Comparison of ENCODE assay signal across 8 mouse cellular contexts in genomic region chr14:57571155-57572133, GRCm38 (mm10). TPM values are rescaled to one million over a fixed set of nuclear protein-coding genes. Genes with fewer than 3 reads are reported as not detected.
DNase-seq lines count a peak whose midpoint lies in the region; ATAC-seq and TF ChIP-seq lines count a peak whose summit lies in the region.

Gene Eef1akmt1, minus strand, starts transcription at chr14:57571612.

- peak within 1 kb of the TSS; percentile 54 for H3K4me2 ChIP-seq in lung, postnatal 0 days (replicated peaks; ENCODE audit: low read depth, low read length)

- peak; percentile 94 for DNase-seq in MN1 (ENCODE audit: low spot score)
- peak; percentile 96 for DNase-seq in cerebellum, adult 9-10 months
- peak; percentile 96 for DNase-seq in hindbrain, embryonic 10.5 days (ENCODE audit: low spot score)
- DNase-seq in layer of hippocampus, adult 9-11 months, result peak; percentile 95
- DNase-seq in lung, postnatal 0 days (ENCODE audit: low spot score), result peak; percentile 98
- DNase-seq in ovary, postnatal 14 days (ENCODE audit: low spot score), result peak; percentile 96
- DNase-seq in thymus, postnatal 14 days, result peak; percentile 95

- no peaks in the 10 kb centered on the region for H3K27me3 ChIP-seq in hindbrain, embryonic 10.5 days (ENCODE audit: insufficient read depth, poor library complexity, severe bottlenecking)
- H3K27me3 ChIP-seq in lung, postnatal 0 days (replicated peaks; ENCODE audit: insufficient read depth, low read length), result no peaks in the 10 kb centered on the region

- 0 out of 2 replicates have a peak, but pooled peaks cover 3% of the 10 kb centered on the region for H3K9me3 ChIP-seq in hindbrain, embryonic 10.5 days
- H3K9me3 ChIP-seq in lung, postnatal 0 days (ENCODE audit: low read length), result no peaks in the 10 kb centered on the region

- peak; percentile 99 for ATAC-seq in frontal cortex, adult (ENCODE audit: low TSS enrichment)
- ATAC-seq in lung, postnatal 0 days, result peak; percentile 100

- peak within 1 kb of the TSS; percentile 71 for H3K4me3 ChIP-seq in hindbrain, embryonic 10.5 days
- peak within 1 kb of the TSS; percentile 64 for H3K4me3 ChIP-seq in lung, postnatal 0 days (ENCODE audit: low read depth, low read length)

- 11% methylated on average over 35 of the region's 35 CpGs for WGBS in hindbrain, embryonic 10.5 days
- 5% methylated on average over 35 of the region's 35 CpGs for WGBS in lung, postnatal 0 days

- H3K27ac ChIP-seq in hindbrain, embryonic 10.5 days, result peak within 1 kb of the TSS; percentile 90
- peak within 1 kb of the TSS; percentile 78 for H3K27ac ChIP-seq in lung, postnatal 0 days (ENCODE audit: low read length)

- H3K4me1 ChIP-seq in hindbrain, embryonic 10.5 days (replicated peaks), result peaks cover 6% of the 10 kb centered on the region; the same call in 1 of the 2 replicates
- peaks cover 4% of the 10 kb centered on the region; the same call in 1 of the 2 replicates for H3K4me1 ChIP-seq in lung, postnatal 0 days (ENCODE audit: insufficient read depth, low read depth, low read length)

- no peak; the same call in 1 of the 2 replicates for TF ChIP-seq EP300 in lung, postnatal 0 days (IDR thresholded peaks at IDR 0.05)

- peak within 1 kb of the TSS; percentile 45 for H3K9ac ChIP-seq in lung, postnatal 0 days (replicated peaks; ENCODE audit: low read depth)

- H3K36me3 ChIP-seq in hindbrain, embryonic 10.5 days, result peaks cover 12% of the 10 kb centered on the region
- no peaks in the 10 kb centered on the region for H3K36me3 ChIP-seq in lung, postnatal 0 days (ENCODE audit: insufficient read depth, low read length)

- no peak for TF ChIP-seq CTCF in lung, postnatal 0 days (IDR thresholded peaks at IDR 0.05)

RNA-seq across cellular contexts. Expression of gene Eef1akmt1, which starts in this region (rescaled TPM):
- polyA plus RNA-seq in hindbrain, embryonic 10.5 days (2016; fragmentation: Nextera tagmentation; extraction: Ambion mirVana), result 107 and 111 TPM in 2 replicates
- 64.1 and 69.9 TPM in 2 replicates for polyA plus RNA-seq in lung, postnatal 0 days (2015; fragmentation: Nextera tagmentation; extraction: Ambion mirVana)

Comparison
In these comparisons a context has a peak if more than half of its experiments do, and no peak if none do; other contexts are left out.
1. Peak in every context shown above with its lines: DNase-seq, ATAC-seq, H3K4me3 ChIP-seq and H3K27ac ChIP-seq.